Mouse (Mus musculus): ENCODE results near the gene Cytip.

Gene Cytip

DNA sequence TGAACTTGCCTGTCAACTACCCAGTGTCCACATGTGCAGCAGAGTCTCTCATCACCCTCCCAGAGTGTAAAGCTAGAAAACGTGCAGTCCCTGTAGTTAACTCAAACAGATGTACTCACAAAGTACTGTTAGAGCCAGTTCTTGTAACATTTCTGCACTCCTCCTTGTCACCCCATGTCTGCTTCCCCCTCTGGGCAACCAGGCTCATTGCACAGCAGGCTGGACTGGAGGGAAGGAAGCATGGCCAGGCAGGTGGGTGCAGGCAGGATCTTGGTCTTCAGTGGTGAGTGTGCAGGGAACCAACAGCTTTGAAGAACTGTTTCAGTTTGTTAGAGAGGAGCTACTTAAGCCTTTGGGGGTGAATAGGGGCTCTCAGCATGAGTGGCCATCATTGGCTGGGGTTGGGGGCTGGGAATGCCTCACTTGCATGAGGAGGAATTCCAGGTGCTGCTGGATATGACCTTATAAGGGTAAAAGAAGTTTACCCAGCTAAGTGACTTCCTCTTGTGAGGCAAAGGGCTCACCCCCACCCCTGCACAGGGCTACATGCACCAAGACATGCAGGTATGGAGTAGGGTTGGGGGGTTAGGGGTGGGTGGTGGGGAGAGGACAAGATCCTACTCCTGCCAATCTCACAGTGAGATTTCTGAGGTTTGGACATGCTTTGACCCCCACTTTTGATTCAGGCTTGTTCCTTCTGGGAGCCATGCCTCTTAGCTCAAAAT is 31.7 kb downstream of the Cytip start:
- DNase-seq (ENCODE audit: low read depth, low spot score), result no peak

DNA sequence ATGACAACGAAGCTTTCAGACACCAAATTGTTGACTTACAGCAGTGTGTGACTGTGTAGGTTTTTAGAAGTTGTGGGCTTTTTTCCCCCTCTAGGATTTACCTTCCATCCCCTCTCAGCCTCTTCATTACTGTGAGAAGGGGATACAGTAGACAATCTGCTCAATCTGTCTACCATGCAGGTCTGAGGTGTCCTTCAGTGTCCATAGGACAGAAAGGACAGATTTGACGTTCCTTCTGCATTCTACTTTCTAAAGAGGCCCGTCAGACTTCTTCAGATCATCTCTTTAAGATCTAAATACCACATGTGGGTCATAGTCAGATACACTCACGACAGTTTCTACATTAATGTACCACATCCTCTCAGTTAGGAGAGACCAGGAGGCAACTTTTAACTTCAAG is 33.5 kb downstream of the Cytip start:
- DNase-seq (ENCODE audit: low read depth, low spot score), result no peak

DNA sequence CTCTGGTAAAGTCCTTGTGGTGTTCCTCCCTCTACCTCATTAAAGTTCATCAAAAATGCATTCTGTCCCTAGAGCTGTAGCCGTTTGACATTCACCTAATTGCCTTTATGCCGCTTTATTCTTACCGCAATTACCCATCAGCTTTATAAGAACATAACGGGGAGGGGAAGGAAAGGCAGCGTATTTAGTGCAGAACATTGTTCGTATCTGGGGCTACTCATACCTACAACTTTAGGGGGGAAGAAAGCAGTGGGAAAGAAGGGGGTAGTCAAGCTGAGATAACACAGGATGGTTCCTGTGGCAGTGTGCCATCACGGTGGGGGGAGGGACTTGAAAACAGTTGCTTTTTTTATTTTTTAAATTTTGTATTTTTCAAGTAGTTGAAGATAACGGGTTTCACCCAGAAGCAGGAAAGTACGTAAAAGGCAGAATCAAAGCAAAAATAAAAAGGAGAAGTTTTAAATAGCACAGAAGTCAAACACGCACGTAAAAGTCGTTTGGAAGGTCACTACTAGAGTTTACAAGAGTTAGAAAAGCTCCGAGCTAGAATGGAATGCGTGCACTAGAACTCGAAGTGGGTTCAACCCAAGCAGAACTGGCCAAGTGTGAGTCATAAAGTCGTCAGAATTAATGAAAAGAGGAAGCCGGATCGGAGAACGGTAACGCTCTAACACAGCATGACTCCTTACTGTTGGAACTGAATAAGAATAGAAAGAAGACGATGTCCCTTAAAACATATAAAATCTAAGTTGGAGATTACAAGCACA is 34.6 kb downstream of the Cytip start:
- DNase-seq (ENCODE audit: low read depth, low spot score), result no peak

DNA sequence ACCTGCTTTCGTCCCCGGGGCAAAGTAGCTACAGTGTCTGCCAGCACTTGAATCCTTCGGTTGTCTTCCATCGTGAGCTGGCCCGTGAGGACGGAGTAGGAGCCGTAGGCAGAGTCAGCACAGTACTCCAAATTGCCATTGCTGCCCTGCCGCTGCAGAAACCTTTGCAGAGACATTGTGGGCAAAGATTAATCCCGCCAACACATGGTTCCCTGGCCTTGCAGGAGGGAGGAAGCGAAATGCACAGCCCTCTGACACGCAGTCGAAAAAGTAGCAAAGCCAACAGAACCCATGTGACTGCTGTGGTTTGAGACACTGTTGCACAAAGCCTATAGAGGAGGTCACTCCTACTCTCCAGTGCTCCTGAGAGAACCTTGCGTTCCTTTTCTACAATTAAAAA is 35.5 kb downstream of the Cytip start:
- no peak for DNase-seq (ENCODE audit: low read depth, low spot score)

DNA sequence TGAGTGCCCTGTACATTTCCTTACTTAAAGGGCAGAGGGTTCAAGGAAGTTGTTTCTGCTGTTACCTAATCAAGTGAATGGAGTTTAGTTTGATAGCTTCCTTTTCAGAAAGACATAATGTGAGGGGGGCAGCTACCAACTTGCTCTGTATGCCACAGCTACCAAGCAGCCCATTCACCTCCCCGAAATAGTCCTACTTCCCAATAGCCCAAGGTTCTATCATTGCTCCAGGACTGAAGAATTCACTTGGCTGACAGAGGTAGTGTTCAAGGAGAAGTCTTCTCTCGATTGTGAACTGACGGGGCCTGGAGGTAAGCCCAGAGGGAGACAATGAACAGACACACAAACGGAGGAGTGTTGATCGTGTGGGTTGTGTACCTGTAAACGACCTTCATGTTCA is 36.2 kb downstream of the Cytip start:
- no peak for DNase-seq (ENCODE audit: low read depth, low spot score)

DNA sequence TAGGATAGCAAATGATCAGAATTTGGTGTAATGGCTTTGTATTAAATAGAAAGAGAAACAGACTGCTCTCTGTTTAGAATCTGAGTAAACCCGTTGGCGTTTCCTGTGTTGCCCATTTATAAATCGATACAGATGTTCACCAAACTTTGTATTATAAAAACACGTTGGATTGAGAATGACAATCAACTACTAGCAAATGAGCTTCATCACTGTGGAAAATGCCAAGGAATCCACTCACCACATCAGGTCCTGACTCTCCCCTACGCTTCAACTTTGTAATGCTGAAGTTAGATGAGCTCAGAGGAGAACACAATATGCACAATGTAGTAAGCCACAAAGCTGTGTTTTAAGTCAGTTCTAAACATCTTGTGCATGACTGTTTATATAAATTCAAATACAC is 36.8 kb downstream of the Cytip start:
- DNase-seq (ENCODE audit: low read depth, low spot score), result no peak

DNA sequence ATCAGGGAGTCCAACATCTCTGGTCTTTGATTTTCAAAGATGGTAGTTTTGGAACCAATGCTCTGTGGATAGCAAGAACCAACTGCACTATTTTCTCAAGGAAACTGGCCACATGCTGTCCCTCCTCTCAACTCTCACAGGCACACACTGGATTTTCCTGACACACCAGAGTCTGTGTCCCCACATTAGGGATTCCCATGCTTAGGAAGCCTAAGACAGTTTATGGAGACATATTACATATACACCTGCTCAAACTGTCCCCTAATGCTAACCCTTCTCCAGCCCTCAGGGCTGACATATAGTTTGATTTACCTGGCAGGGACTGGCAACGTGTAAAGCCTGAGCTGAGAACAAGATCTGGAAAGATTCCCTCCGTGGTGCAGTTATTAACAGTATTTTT is 37.2 kb downstream of the Cytip start:
- DNase-seq (ENCODE audit: low read depth, low spot score), result no peak

DNA sequence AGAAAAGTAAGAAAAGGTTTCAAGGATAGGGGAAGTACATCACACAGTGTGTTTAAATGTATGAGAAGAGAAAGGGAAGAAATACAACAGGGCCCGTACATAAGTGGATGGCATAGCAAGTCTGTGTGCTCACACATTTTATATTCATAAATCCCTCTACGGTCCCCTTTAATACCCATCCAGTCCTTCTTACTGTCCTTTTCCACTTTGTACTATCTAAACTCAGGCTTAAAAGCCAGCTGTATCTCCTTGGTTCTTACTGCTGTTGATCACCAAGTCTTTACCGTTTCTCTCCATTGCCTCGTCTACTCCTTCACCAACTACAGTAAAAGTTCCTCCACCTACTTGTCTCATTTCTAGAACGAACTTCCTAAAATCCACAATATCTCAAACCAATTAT is 37.9 kb downstream of the Cytip start:
- no peak for DNase-seq (ENCODE audit: low read depth, low spot score)

DNA sequence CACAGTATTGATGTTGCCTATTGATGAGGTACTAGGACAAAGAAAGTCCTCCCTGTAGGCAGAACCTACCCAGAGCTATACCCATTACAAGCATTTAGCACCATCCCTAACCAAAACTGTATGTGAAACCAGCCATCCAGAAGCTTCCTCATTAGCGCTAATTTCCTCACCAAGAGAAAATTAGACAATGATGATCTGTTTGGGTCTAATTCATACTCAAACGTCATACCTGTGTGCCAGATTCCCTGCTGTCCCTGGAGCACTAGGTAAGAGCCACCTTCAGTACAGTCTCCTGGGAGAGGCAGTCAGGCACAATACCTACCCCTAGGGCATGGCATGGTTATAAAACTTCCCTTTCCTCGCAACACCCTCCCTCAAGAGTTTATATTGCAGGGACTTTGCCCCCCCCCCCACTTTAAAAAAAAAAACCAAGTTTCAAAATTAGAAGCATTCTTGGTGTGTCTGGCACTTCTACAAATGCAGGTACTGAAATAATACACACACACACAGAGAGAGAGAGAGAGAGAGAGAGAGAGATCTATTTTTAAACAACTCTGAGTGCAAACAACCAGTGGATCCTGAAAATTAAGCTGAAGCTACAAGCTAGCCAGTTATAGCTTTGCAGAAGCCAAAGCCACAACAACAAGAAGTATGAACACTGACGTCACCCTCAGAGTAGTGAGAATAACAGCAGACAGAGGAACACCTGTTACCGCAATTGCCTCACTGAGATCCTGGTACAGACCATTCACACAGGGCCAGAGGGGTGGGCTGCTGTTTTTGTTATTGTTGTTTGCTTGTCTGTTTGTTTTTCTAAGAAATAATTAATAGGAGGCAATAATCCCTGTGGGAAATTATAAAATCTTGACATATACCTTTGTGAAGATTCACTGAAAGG is 38.6 kb downstream of the Cytip start:
- no peak for DNase-seq (ENCODE audit: low read depth, low spot score)

DNA sequence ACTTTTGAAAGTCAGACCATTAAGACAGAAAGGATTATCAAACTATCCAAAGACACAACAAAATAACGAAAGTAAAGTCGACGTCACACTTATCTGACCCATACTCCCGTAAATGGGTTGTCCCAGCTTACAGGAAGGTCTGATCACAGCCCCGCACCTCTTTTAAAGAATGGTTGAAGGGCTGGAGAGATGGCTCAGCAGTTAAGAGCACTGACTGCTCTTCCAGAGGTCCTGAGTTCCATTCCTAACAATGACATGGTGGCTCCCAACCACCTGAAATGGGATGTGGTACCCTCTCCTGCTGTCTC is 39.3 kb downstream of the Cytip start:
- no peak for DNase-seq (ENCODE audit: low read depth, low spot score)

DNA sequence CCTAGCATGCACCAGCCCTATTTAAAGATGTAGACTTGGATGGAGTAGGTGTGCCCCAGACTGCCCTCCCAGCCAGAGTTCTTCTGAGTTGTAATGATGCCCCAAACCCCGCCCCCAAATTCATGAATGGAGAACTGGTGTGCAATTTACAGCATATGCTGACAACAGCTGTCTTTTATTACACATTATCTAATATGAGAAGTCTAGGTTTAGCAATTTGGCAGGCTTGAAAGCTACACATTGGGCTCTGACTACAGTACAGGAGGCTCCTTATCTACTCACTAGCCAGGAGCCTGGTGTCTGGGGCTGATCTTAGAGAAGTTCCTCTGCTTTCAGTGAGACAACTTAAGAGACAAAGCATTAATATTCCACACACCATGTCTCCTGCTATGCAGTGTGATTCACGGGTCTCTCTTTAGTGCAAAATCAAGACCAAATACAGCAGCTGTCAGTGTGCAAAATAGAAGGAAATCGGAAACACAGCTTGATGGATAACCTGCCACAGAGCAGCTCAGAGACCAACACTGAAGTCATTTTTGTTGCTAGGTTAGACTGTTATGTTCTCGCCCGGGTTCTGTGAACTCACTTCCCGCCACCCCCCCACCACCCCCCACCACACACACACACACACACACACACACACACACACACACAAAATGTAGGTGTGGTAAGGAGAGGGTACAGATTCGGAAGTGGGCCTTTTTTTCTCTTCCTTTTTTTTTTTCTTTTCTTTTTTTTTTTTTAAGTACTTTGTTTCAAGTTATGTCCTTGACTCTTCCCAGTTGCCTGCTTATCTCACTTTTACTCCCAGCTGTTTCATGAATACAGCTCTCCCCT is 39.8 kb downstream of the Cytip start:
- DNase-seq (ENCODE audit: low read depth, low spot score), result no peak

DNA sequence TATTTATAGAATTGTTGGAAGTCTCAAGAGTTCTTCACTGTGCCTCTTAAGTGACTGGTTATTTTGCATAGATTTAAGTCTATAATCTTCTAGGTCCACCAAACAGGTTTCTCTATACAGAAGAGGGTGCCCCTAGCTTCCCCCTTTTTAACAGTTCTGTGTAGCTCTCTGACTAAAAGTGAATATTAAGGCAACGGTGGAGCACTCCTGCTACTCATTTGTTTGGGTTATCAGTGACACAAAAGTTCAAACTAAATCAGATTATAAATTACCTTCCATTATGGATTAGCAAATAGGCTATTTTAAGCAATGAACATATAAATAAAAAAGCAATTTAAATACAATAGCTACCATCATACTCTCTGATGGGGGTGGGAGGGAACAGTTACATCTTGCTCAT is 40.8 kb downstream of the Cytip start:
- no peak for DNase-seq (ENCODE audit: low read depth, low spot score)

DNA sequence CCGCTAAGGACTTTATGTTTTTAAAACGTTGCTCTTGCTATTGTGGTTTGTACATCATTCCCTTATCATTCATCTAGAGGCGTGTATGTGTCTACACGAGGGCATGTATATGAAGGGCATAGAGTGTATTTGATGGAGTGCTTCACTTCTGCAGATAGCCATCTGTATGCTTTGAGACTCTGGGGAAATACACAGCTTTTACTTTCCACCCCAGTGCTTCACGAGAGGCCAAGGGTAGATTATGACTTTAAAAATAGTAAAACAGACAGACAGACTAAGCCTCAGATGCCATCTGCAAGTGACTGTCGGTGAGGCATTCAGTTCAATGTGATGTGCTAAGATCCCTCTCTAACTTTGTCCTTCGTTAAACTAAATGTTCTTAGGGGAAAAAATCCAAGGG is 41.6 kb downstream of the Cytip start:
- DNase-seq (ENCODE audit: low read depth, low spot score), result no peak

DNA sequence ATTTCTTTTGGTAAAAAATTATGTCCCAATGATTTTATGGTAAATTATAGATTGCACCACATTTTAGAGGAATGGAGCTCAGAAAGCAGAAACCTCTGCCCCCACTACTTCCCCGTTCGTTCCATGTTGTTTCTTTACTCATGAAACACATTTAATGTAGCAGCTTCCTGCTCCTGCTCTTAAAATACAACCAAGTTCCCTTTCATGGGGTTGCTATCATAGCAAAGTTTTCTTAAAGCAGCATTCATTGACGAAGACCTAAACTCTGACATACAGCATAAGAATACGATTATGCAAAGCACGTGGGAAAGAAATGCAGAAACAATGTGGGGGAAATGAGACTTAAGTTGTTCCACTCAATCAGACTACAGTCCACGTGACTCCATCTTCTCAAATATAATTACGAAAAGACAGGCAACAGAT is 45.3 kb downstream of the Cytip start:
- no peak for DNase-seq (ENCODE audit: low read depth, low spot score)

DNA sequence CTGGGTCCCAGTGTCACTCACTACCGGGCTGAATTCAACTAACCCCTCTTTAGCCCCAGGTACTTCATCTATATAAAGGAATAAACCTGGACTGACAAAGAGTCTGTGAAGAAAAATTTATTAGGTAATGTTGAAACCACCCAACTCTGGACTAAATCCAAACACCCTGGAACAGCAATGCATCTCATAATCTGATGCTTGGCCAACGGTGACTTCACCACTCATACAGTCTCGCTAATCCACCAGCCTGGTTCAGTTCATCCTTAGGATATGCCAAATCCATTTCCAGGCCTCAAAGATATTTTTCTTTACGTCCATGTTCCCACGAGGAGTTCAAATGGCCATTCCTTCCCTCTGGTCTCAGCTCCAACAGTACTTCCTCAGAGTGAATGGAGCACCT is 48.8 kb downstream of the Cytip start:
- no peak for DNase-seq (ENCODE audit: low read depth, low spot score)

DNA sequence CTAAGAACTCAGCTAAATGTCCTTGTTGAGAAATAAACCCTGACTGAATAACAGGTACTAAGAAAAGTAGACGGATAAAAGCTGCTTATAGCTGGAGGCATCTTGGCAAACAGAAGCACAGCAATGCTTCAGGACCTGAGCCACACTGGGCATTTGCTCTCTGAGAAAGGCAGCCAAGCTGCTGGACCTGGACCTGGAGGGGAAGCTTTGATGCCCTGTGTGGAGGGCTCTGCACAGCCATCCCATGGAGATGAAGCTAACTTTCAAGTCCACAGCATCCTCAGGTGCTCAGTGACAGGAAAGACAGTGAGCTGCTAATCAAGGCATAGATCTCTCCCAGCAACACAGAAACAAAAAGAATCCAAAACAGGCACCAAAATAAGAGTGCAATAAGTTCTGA is 54.8 kb downstream of the Cytip start:
- DNase-seq (ENCODE audit: low read depth, low spot score), result no peak

DNA sequence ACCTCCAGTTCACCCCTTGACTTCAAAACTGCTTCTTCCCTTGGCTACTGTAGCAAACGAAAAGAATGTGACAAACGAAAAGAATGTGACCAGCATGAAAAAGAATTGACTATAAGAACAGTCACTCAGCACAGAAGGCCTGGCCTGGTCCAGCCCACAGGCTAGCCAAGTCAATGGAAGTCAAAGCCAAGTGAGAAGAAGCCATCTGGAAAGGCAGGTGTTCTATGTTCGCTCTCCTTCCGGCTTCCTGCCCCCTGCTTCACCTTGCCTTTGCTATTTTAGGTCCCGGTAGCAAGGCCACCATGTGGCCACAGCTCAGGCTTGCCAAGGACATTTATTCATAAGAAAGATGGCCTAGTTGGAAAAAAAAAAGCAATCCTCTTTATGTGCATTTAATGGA is 56.7 kb downstream of the Cytip start:
- no peak for DNase-seq (ENCODE audit: low read depth, low spot score)

DNA sequence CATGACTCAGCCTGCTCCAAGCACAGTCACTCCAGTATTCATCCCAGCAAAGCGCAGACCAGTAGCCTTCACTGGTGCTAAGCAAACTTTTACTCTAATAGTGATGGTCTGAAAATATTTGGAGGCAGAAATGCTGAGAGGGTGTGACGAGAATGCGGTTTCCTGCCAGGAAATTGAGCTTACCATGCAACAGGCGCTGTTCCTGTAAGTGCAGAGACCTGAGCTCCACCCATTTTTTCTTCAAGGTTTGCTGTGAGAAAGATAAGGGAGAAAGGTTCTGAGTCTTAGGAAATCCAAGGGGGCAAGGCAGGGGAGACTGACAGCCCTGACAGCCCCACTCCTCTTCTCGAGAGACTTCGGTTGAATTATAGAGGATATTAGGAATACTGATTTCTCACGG is 57.7 kb downstream of the Cytip start:
- DNase-seq (ENCODE audit: low read depth, low spot score), result no peak

DNA sequence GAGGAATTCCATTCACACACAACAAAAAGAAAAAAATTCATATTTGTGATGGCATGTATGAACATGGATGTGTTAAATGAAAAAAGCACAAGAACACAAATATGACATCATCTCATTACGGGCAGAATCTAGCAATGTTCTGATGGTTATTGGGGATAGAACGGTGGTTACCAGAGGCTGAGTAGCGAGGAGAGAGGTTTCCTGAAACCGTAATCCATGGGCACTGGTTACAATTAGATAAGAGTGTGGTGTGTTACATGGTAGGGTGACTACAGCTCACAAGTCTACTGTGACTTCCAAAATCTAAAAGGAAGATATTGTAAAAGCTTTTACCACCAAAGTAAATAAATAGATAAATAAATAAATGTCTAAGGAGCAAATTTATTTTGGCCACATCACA is 58.8 kb downstream of the Cytip start:
- DNase-seq (ENCODE audit: low read depth, low spot score), result no peak

DNA sequence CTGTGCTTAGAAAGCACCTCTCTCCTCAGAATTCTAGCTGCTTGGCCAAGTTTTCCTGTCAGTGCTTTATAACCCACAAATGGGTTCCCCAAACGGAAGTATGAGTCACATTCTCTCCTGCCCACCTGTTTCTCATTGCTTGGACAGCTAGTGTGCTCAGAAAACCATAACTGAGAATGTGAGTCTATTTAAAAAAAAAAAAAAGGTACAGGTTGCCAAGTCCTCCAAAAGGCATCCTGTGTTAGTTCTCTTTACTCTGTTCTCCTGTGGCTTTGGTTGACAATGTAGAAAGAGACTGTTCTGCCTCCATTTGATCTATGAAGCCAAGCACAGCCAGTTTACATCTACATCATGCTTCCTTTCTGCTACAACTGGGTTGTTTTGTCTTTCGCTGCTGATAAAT is 60.3 kb downstream of the Cytip start:
- no peak for DNase-seq (ENCODE audit: low read depth, low spot score)

DNA sequence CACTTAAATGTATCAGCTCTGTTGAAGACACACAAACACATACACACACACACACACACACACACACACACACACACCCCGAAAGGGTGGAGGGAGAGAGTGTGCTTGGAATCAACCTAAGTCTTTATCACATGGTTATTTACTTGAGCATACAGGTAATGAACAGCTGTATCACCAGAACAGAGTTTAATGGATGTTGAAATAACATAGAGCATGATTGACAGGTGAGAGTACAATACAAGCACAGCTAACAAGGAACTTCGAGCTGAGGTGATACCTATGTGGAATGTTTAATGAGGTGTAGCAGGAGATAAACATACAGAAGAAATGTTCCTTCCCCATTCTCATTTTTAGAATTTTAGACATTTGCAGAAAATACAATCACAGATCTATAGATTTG is 62.7 kb downstream of the Cytip start:
- DNase-seq (ENCODE audit: low read depth, low spot score), result no peak

DNA sequence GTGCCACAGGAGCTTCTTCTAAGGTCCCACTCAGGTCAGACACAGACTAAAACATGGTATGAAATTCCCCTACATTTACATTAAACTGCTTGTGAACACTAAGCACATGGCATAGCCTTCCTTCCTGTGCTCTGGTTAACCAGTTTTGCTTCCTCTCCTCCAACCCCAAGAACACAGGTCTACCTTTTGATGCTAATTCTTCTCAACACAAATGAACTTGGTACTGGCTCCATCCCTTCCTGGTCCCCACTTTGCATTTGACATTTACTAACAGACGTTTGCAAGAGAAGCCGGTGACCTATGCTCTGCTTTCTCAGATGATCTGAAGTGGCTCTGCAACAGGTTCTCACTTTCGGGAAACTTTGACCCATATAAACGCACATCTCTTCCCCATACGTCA is 65.4 kb downstream of the Cytip start:
- DNase-seq (ENCODE audit: low read depth, low spot score), result no peak
